Mouse (Mus musculus) CD4-positive naive resting alpha-beta T cell, adult 57 days (primary cell): ENCODE data around the gene Gm49378. TPM values are rescaled to one million over a fixed set of nuclear protein-coding genes. Genes with fewer than 3 reads are reported as not detected.

Experiments
- total RNA-seq: library from RNA; stranded (reverse); gene quantifications from one replicate; pipeline ENCODE4 v1.2.4, GENCODE M21; 2023

Gene Gm49378
- 2.7 TPM for total RNA-seq

GRCm38 (mm10) chr14:55637795-55638194, at the start of gene Gm49378:
Gene Gm49378 (minus strand): TSS chr14:55637895.

GRCm38 (mm10) chr14:55681160-55682117, 43.7 kb upstream of the Gm49378 start, which contains the start of gene Tinf2:
Gene Tinf2 (minus strand): TSS chr14:55681820.

GRCm38 (mm10) chr14:55671833-55672740, 34.4 kb upstream of the Gm49378 start, which contains the start of the genes Gmpr2 and Nedd8:
Gene Gmpr2 (plus strand): TSS chr14:55671941.
Gene Nedd8 (minus strand): TSS chr14:55672124.

GRCm38 (mm10) chr14:55659960-55660573, 22.4 kb upstream of the Gm49378 start, which contains the start of gene Mdp1:
Gene Mdp1 (minus strand): TSS chr14:55660508.

GRCm38 (mm10) chr14:55649884-55650283, 12.2 kb upstream of the Gm49378 start, which contains the start of gene Tssk4:
Gene Tssk4 (plus strand): TSS chr14:55650184.

GRCm38 (mm10) chr14:55643060-55643907, 5.6 kb upstream of the Gm49378 start, which contains the start of gene Tm9sf1:
Gene Tm9sf1 (minus strand): TSS chr14:55643806.

GRCm38 (mm10) chr14:55635523-55636007, 2.1 kb downstream of the Gm49378 start, which contains the start of gene Ipo4:
Gene Ipo4 (minus strand): TSS chr14:55635957.

GRCm38 (mm10) chr14:55617822-55618221, 19.9 kb downstream of the Gm49378 start, which contains the start of gene Rec8:
Gene Rec8 (plus strand): TSS chr14:55618037.

GRCm38 (mm10) chr14:55603271-55603632, 34.4 kb downstream of the Gm49378 start, which contains the start of gene Irf9:
Gene Irf9 (plus strand): TSS chr14:55603571.

GRCm38 (mm10) chr14:55591331-55591891, 46.3 kb downstream of the Gm49378 start, which contains the start of gene Rnf31:
Gene Rnf31 (plus strand): TSS chr14:55591708.

GRCm38 (mm10) chr14:55590748-55591330, 46.9 kb downstream of the Gm49378 start, which contains the start of gene Psme2:
Gene Psme2 (minus strand): TSS chr14:55591113.

GRCm38 (mm10) chr14:55584702-55585565, 52.8 kb downstream of the Gm49378 start, which contains the start of gene Emc9:
Gene Emc9 (minus strand): TSS chr14:55585302.

Other genes with a start within 250 kb of the Gm49378 start
- gene Dhrs4, start 159.1 kb downstream of the Gm49378 start, total RNA-seq, result 21.3 TPM
- 1.2 TPM for gene Carmil3, start 147.2 kb downstream of the Gm49378 start, total RNA-seq
- not detected for gene Cpne6, start 127.5 kb downstream of the Gm49378 start, total RNA-seq
- not detected for gene Nrl, start 112.9 kb downstream of the Gm49378 start, total RNA-seq
- 16.1 TPM for gene Pck2, start 97.6 kb downstream of the Gm49378 start, total RNA-seq
- 92.5 TPM for gene Dcaf11, start 77.9 kb downstream of the Gm49378 start, total RNA-seq
- gene A730061H03Rik, start 77.5 kb downstream of the Gm49378 start, total RNA-seq, result 6.4 TPM
- not detected for gene Fitm1, start 62.3 kb downstream of the Gm49378 start, total RNA-seq
- gene Psme1, start 59.8 kb downstream of the Gm49378 start, total RNA-seq, result 263 TPM
- 21.5 TPM for gene Emc9, start 52.6 kb downstream of the Gm49378 start, total RNA-seq
- gene Psme2, start 46.8 kb downstream of the Gm49378 start, total RNA-seq, result 386 TPM
- gene Rnf31, start 46.2 kb downstream of the Gm49378 start, total RNA-seq, result 96.4 TPM
- gene Irf9, start 34.3 kb downstream of the Gm49378 start, total RNA-seq, result 94.6 TPM
- gene Rec8, start 19.9 kb downstream of the Gm49378 start, total RNA-seq, result 0.44 TPM
- gene Ipo4, start 1.9 kb downstream of the Gm49378 start, total RNA-seq, result 71.9 TPM
- gene Tm9sf1, start 5.9 kb upstream of the Gm49378 start, total RNA-seq, result 43.9 TPM
- 3.5 TPM for gene Tssk4, start 12.3 kb upstream of the Gm49378 start, total RNA-seq
- 41.7 TPM for gene Mdp1, start 22.6 kb upstream of the Gm49378 start, total RNA-seq
- 16.2 TPM for gene Gmpr2, start 34.0 kb upstream of the Gm49378 start, total RNA-seq
- gene Nedd8, start 34.2 kb upstream of the Gm49378 start, total RNA-seq, result 153 TPM
- gene Tinf2, start 43.9 kb upstream of the Gm49378 start, total RNA-seq, result 111 TPM
- gene Tgm1, start 76.0 kb upstream of the Gm49378 start, total RNA-seq, result 2.0 TPM
- gene Rabggta, start 84.4 kb upstream of the Gm49378 start, total RNA-seq, result 84.5 TPM
- 18.6 TPM for gene Dhrs1, start 107.8 kb upstream of the Gm49378 start, total RNA-seq
- 22.2 TPM for gene Nop9, start 107.8 kb upstream of the Gm49378 start, total RNA-seq
- not detected for gene Cideb, start 120.6 kb upstream of the Gm49378 start, total RNA-seq
- gene Ltb4r2, start 123.5 kb upstream of the Gm49378 start, total RNA-seq, result 0.21 TPM
- 0.41 TPM for gene Ltb4r1, start 128.1 kb upstream of the Gm49378 start, total RNA-seq
- 0.27 TPM for gene Adcy4, start 146.2 kb upstream of the Gm49378 start, total RNA-seq
- 67.6 TPM for gene Ripk3, start 151.0 kb upstream of the Gm49378 start, total RNA-seq
- gene Nfatc4, start 185.2 kb upstream of the Gm49378 start, total RNA-seq, result not detected
- gene Nynrin, start 216.1 kb upstream of the Gm49378 start, total RNA-seq, result 1.0 TPM
- not detected for gene Cbln3, start 246.5 kb upstream of the Gm49378 start, total RNA-seq
- gene Khnyn, start 247.1 kb upstream of the Gm49378 start, total RNA-seq, result 65.3 TPM